Mouse (Mus musculus): ENCODE data around the gene Hadhb. TPM values are rescaled to one million over a fixed set of nuclear protein-coding genes. Genes with fewer than 3 reads are reported as not detected.
A peak's percentile ranks its signal among the peaks of the same experiment; 100 is the strongest.
"Not testable (repeated sequence)": the region's sequence is repeated elsewhere in the genome, so short reads cannot be mapped to it uniquely, and the experiment has no call there.

Hadhb gene
- polyA plus RNA-seq, 1 experiment from 2014 or later, result 127 TPM

GRCm38 (mm10) chr5:30202221-30202620 lies 47.2 kb downstream of the Hadhb start:
- no peak for ATAC-seq (ENCODE audit: insufficient number of reproducible peaks, low FRiP score, low TSS enrichment, low read depth)
- no peak overlapping the region for H3K4me2 ChIP-seq (ENCODE audit: low read depth, severe bottlenecking)
- H3K36me3 ChIP-seq (ENCODE audit: control insufficient read depth, insufficient read depth, low read length), result no peaks in the 10 kb centered on the region
- H3K4me3 ChIP-seq (ENCODE audit: low read depth, low read length), result no peak overlapping the region
- no peaks in the 10 kb centered on the region for H3K27me3 ChIP-seq (ENCODE audit: control insufficient read depth, insufficient read depth, low read length)
- DNase-seq (ENCODE audit: low spot score), result no peak
- no peaks in the 10 kb centered on the region for H3K4me1 ChIP-seq (ENCODE audit: control insufficient read depth, insufficient read depth, low read length)
- H3K9ac ChIP-seq (ENCODE audit: low read length), result no peak overlapping the region
- 88% methylated on average over 7 of the region's 7 CpGs for WGBS
- no peaks in the 10 kb centered on the region for H3K9me3 ChIP-seq (ENCODE audit: control insufficient read depth, low read length)
- H3K27ac ChIP-seq (replicated peaks; ENCODE audit: low read depth, low read length), result no peak overlapping the region

GRCm38 (mm10) chr5:30203216-30203885 lies 48.3 kb downstream of the Hadhb start:
- DNase-seq (ENCODE audit: low spot score) (no peak), ATAC-seq (ENCODE audit: insufficient number of reproducible peaks, low FRiP score, low TSS enrichment, low read depth) (no peak)
- no peak overlapping the region for H3K4me2 ChIP-seq (ENCODE audit: low read depth, severe bottlenecking)
- no peaks in the 10 kb centered on the region for H3K27me3 ChIP-seq (ENCODE audit: control insufficient read depth, insufficient read depth, low read length)
- H3K4me1 ChIP-seq (ENCODE audit: control insufficient read depth, insufficient read depth, low read length), result no peaks in the 10 kb centered on the region
- WGBS, result 77% methylated on average over 10 of the region's 10 CpGs
- H3K36me3 ChIP-seq (ENCODE audit: control insufficient read depth, insufficient read depth, low read length), result no peaks in the 10 kb centered on the region
- H3K9me3 ChIP-seq (ENCODE audit: control insufficient read depth, low read length), result no peaks in the 10 kb centered on the region
- H3K4me3 ChIP-seq (ENCODE audit: low read depth, low read length), result no peak overlapping the region
- no peak overlapping the region for H3K9ac ChIP-seq (ENCODE audit: low read length)
- H3K27ac ChIP-seq (replicated peaks; ENCODE audit: low read depth, low read length), result no peak overlapping the region

- 58% methylated on average over 1 of the region's 1 CpGs for WGBS
- Histone ChIP-seq H3K9me3 (ENCODE audit: control insufficient read depth, low read length) (no peaks in the 10 kb centered on the region), H3K27ac (replicated peaks; ENCODE audit: low read depth, low read length) (no peak overlapping the region), H3K27me3 (ENCODE audit: control insufficient read depth, insufficient read depth, low read length) (no peaks in the 10 kb centered on the region), H3K4me1 (ENCODE audit: control insufficient read depth, insufficient read depth, low read length) (no peaks in the 10 kb centered on the region), H3K4me3 (ENCODE audit: low read depth, low read length) (no peak overlapping the region), H3K36me3 (ENCODE audit: control insufficient read depth, insufficient read depth, low read length) (no peaks in the 10 kb centered on the region), H3K9ac (ENCODE audit: low read length) (no peak overlapping the region), H3K4me2 (ENCODE audit: low read depth, severe bottlenecking) (no peak overlapping the region)
- DNase-seq (ENCODE audit: low spot score) (no peak), ATAC-seq (ENCODE audit: insufficient number of reproducible peaks, low FRiP score, low TSS enrichment, low read depth) (no peak)
Measured at GRCm38 (mm10) chr5:30204441-30204840, 49.4 kb downstream of the Hadhb start.

DNA sequence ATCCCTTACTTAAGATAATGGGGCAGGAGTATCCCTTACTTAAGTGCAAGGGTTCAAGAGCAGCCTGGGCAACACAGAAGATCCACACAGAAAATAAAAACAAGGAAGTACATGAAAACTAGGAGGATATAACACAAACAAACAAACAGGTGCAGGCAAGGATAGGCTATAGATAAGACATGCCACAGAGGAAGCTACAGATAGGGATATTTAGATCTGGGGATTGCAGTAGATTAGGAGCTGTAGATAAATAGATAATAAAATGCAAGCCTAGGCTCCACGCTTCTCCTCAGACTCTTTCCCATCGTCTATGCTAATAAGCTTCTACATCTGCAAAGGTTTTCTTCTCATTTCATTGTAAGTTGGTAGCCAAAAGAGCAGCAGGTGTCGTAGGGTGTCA lies 50.0 kb downstream of the Hadhb start:
- no peaks in the 10 kb centered on the region for H3K4me1 ChIP-seq (ENCODE audit: control insufficient read depth, insufficient read depth, low read length)
- ATAC-seq (ENCODE audit: insufficient number of reproducible peaks, low FRiP score, low TSS enrichment, low read depth), result no peak

GRCm38 (mm10) chr5:30205493-30205892 lies 50.4 kb downstream of the Hadhb start, which contains the start of gene Adgrf3:
Gene Adgrf3, minus strand, starts transcription at chr5:30205722.
- Histone ChIP-seq H3K36me3 (ENCODE audit: control insufficient read depth, insufficient read depth, low read length) (no peaks in the 10 kb centered on the region), H3K4me1 (ENCODE audit: control insufficient read depth, insufficient read depth, low read length) (no peaks in the 10 kb centered on the region), H3K27ac (replicated peaks; ENCODE audit: low read depth, low read length) (no peak within 1 kb of the TSS), H3K4me2 (ENCODE audit: low read depth, severe bottlenecking) (no peak within 1 kb of the TSS), H3K9me3 (ENCODE audit: control insufficient read depth, low read length) (no peaks in the 10 kb centered on the region), H3K9ac (ENCODE audit: low read length) (no peak within 1 kb of the TSS), H3K4me3 (ENCODE audit: low read depth, low read length) (no peak within 1 kb of the TSS), H3K27me3 (ENCODE audit: control insufficient read depth, insufficient read depth, low read length) (no peaks in the 10 kb centered on the region)
- ATAC-seq (ENCODE audit: insufficient number of reproducible peaks, low FRiP score, low TSS enrichment, low read depth) (no peak), DNase-seq (ENCODE audit: low spot score) (no peak)
- 20% methylated on average over 5 of the region's 5 CpGs for WGBS

More for the DNA sequence above, 50.0 kb downstream of the Hadhb start:
- no peak for DNase-seq (ENCODE audit: low spot score)
- no peak overlapping the region for H3K9ac ChIP-seq (ENCODE audit: low read length)
- no peaks in the 10 kb centered on the region for H3K36me3 ChIP-seq (ENCODE audit: control insufficient read depth, insufficient read depth, low read length)
- no peak overlapping the region for H3K27ac ChIP-seq (replicated peaks; ENCODE audit: low read depth, low read length)
- H3K4me2 ChIP-seq (ENCODE audit: low read depth, severe bottlenecking), result no peak overlapping the region
- 71% methylated on average over 3 of the region's 3 CpGs for WGBS
- H3K9me3 ChIP-seq (ENCODE audit: control insufficient read depth, low read length), result no peaks in the 10 kb centered on the region
- H3K4me3 ChIP-seq (ENCODE audit: low read depth, low read length), result no peak overlapping the region
- H3K27me3 ChIP-seq (ENCODE audit: control insufficient read depth, insufficient read depth, low read length), result no peaks in the 10 kb centered on the region

GRCm38 (mm10) chr5:30207276-30207675 lies 52.2 kb downstream of the Hadhb start:
- H3K4me3 ChIP-seq (ENCODE audit: low read depth, low read length), result no peak overlapping the region
- no peak overlapping the region for H3K9ac ChIP-seq (ENCODE audit: low read length)
- no peak overlapping the region for H3K4me2 ChIP-seq (ENCODE audit: low read depth, severe bottlenecking)
- H3K27ac ChIP-seq (replicated peaks; ENCODE audit: low read depth, low read length), result no peak overlapping the region
- WGBS, result 66% methylated on average over 6 of the region's 6 CpGs
- DNase-seq (ENCODE audit: low spot score) (peak; percentile 54), ATAC-seq (ENCODE audit: insufficient number of reproducible peaks, low FRiP score, low TSS enrichment, low read depth) (no peak)
- H3K9me3 ChIP-seq (ENCODE audit: control insufficient read depth, low read length), result no peaks in the 10 kb centered on the region
- H3K4me1 ChIP-seq (ENCODE audit: control insufficient read depth, insufficient read depth, low read length), result no peaks in the 10 kb centered on the region
- no peaks in the 10 kb centered on the region for H3K36me3 ChIP-seq (ENCODE audit: control insufficient read depth, insufficient read depth, low read length)
- no peaks in the 10 kb centered on the region for H3K27me3 ChIP-seq (ENCODE audit: control insufficient read depth, insufficient read depth, low read length)

DNA sequence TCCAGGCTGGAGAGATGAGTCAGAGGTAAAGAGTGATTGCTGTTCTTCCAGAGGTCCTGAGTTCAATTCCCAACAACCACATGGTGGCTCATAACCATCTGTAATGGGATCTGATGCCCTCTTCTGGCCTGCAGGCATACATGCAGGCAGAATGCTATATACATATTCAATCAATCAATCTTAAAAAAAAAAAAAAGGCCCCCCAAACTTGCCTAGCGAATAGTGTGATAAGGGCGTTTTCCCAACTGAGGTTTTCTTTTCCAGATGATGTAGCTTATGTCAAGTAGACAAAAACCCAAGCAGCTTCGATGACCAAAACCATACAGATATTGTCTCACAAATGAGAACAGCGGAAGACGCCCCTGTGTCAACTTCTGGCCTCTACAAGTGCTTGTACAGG lies 55.7 kb downstream of the Hadhb start:
- not testable (repeated sequence) for H3K4me1 ChIP-seq (ENCODE audit: control insufficient read depth, insufficient read depth, low read length); H3K27ac ChIP-seq (replicated peaks; ENCODE audit: low read depth, low read length); H3K9me3 ChIP-seq (ENCODE audit: control insufficient read depth, low read length); H3K36me3 ChIP-seq (ENCODE audit: control insufficient read depth, insufficient read depth, low read length); ATAC-seq (ENCODE audit: insufficient number of reproducible peaks, low FRiP score, low TSS enrichment, low read depth); DNase-seq (ENCODE audit: low spot score); H3K27me3 ChIP-seq (ENCODE audit: control insufficient read depth, insufficient read depth, low read length); H3K4me3 ChIP-seq (ENCODE audit: low read depth, low read length); H3K9ac ChIP-seq (ENCODE audit: low read length); H3K4me2 ChIP-seq (ENCODE audit: low read depth, severe bottlenecking)
- WGBS, result 84% methylated on average over 5 of the region's 5 CpGs

- ATAC-seq (ENCODE audit: insufficient number of reproducible peaks, low FRiP score, low TSS enrichment, low read depth), result no peak
- no peaks in the 10 kb centered on the region for H3K36me3 ChIP-seq (ENCODE audit: control insufficient read depth, insufficient read depth, low read length)
- WGBS, result 16% methylated on average over 4 of the region's 4 CpGs
Measured at GRCm38 (mm10) chr5:30214889-30215288, 59.8 kb downstream of the Hadhb start.

GRCm38 (mm10) chr5:30215970-30216369 lies 60.9 kb downstream of the Hadhb start:
- no peak overlapping the region for H3K9ac ChIP-seq (ENCODE audit: low read length)
- H3K36me3 ChIP-seq (ENCODE audit: control insufficient read depth, insufficient read depth, low read length), result no peaks in the 10 kb centered on the region
- no peaks in the 10 kb centered on the region for H3K27me3 ChIP-seq (ENCODE audit: control insufficient read depth, insufficient read depth, low read length)
- H3K4me2 ChIP-seq (ENCODE audit: low read depth, severe bottlenecking), result no peak overlapping the region
- ATAC-seq (ENCODE audit: insufficient number of reproducible peaks, low FRiP score, low TSS enrichment, low read depth), result no peak
- no peak overlapping the region for H3K4me3 ChIP-seq (ENCODE audit: low read depth, low read length)
- no peaks in the 10 kb centered on the region for H3K9me3 ChIP-seq (ENCODE audit: control insufficient read depth, low read length)
- DNase-seq (ENCODE audit: low spot score), result no peak
- H3K4me1 ChIP-seq (ENCODE audit: control insufficient read depth, insufficient read depth, low read length), result no peaks in the 10 kb centered on the region
- no peak overlapping the region for H3K27ac ChIP-seq (replicated peaks; ENCODE audit: low read depth, low read length)
- WGBS, result 81% methylated on average over 5 of the region's 5 CpGs

More at GRCm38 (mm10) chr5:30214889-30215288, 59.8 kb downstream of the Hadhb start:
- DNase-seq (ENCODE audit: low spot score), result peak; percentile 74
- H3K4me1 ChIP-seq (ENCODE audit: control insufficient read depth, insufficient read depth, low read length), result no peaks in the 10 kb centered on the region
- H3K9me3 ChIP-seq (ENCODE audit: control insufficient read depth, low read length), result no peaks in the 10 kb centered on the region
- H3K27ac ChIP-seq (replicated peaks; ENCODE audit: low read depth, low read length), result no peak overlapping the region
- H3K9ac ChIP-seq (ENCODE audit: low read length), result no peak overlapping the region
- no peak overlapping the region for H3K4me3 ChIP-seq (ENCODE audit: low read depth, low read length)
- H3K4me2 ChIP-seq (ENCODE audit: low read depth, severe bottlenecking), result no peak overlapping the region
- no peaks in the 10 kb centered on the region for H3K27me3 ChIP-seq (ENCODE audit: control insufficient read depth, insufficient read depth, low read length)
